Mouse (Mus musculus): ENCODE results near the gene Pdcd2l.

- TF ChIP-seq CTCF (conservative IDR thresholded peaks at IDR 0.05; ENCODE audit: insufficient read depth, insufficient read length, low read depth, low read length) (no peak), POLR2A (IDR thresholded peaks at IDR 0.05; ENCODE audit: low read depth, low read length) (no peak)
Measured at GRCm38 (mm10) chr7:34214644-34215043, 18.2 kb upstream of the Pdcd2l start.

All from kidney, adult 2 months (tissue).